Mouse (Mus musculus) common myeloid progenitor, adult 5-6 weeks (primary cell): ENCODE measurements at regions not wholly inside any gene's neighbourhood (a gene's known extent, or its start where the extent isn't known, plus 50 kb on each side); places are given as distances from the start of the nearest gene placed in this dataset.

Source experiments
- ATAC-seq: replicated peaks from 2 replicates; pipeline ENCODE4 v1.8.0; 2016; ENCODE audit warnings: low read depth, mild to moderate bottlenecking, moderate TSS enrichment, inconsistent platforms; ENCODE audit not compliant: poor library complexity, severe bottlenecking

GRCm38 (mm10) chr4:58663628-58664205, 110.0 kb upstream of the Lpar1 start:
- ATAC-seq: no peak

- no peak for ATAC-seq
Measured at GRCm38 (mm10) chr4:58661781-58662293, 108.1 kb upstream of the Lpar1 start.

DNA sequence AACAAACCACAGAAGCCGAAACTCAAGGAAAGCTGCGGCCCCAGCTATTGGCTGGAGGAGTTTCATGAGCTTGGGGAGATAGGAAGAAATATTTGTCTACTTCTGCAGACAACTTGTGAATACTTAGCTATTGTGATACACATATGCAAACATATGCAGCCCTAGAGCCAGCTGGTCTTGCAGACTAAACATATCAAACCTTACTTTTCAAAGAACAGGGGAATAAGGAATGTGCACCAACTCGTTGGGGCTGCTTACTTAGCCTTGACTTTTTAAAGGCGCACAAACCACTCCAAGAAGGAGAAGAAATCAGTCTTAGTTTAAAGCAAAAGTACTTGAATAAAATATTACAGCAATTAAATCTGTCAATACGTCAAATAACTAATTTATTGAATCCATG, 106.8 kb upstream of the Lpar1 start:
- no peak for ATAC-seq

DNA sequence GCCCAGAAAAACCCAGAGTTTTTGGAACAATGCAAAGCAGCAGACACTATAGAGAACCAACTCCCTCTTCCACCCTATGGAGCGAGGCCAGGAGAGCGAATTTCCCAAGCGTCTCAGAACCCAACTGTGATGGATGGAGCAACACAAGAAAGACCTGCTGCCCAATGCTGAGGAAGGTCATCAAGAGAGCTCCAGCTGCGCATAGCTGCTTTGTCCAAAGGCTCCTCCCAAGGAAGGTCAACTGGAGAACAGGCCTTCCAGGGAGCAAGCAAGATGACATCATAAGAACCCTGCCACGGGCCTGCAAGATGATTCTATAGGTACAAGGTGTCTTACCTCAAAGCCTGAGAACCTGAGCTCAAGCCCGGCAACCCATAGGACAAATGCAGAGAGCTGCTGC, 104.5 kb upstream of the Lpar1 start:
- ATAC-seq: no peak

GRCm38 (mm10) chr4:58647761-58648295, 94.1 kb upstream of the Lpar1 start:
- peak; percentile 84 for ATAC-seq

- ATAC-seq: no peak
Measured at GRCm38 (mm10) chr4:58646821-58647220, 93.1 kb upstream of the Lpar1 start.

DNA sequence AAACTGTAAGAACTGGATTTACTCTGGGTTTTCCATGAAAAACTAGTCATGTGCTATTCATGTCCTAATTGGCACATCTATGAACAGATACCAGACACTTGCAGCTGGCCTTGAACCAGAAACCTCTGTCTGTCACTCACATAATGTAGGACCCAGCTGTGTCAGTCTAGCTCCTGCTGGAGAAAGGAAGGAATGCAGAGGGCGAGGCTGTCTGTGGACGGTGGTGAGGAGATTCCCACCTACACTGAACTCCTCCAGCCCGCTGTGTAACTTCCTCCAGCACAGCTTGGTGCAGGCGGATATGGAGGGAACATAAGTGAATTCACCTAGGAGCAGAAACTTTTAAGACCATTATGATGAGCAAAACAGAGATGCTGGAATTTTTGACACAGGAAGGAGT, 89.7 kb upstream of the Lpar1 start:
- ATAC-seq: no peak

GRCm38 (mm10) chr4:58642236-58642635, 88.5 kb upstream of the Lpar1 start:
- no peak for ATAC-seq

DNA sequence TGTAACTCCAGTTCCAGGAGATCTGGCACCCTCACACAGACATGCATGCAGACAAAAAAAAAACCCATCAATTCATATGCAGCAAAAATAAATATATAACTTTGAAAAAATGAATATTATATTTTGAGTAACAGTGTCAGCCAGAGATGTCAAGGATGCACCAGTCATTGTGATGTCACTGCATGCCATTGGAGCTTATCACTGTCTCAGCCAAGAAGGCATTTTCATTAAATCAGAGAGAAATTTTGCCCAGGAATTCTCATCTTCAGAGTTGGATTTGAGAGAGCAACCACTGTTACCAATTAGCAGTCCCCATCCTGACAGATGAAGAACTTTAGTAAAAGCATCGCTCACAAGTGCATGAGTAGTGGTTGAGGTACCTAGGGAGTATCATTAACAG, 79.0 kb upstream of the Lpar1 start:
- no peak for ATAC-seq

DNA sequence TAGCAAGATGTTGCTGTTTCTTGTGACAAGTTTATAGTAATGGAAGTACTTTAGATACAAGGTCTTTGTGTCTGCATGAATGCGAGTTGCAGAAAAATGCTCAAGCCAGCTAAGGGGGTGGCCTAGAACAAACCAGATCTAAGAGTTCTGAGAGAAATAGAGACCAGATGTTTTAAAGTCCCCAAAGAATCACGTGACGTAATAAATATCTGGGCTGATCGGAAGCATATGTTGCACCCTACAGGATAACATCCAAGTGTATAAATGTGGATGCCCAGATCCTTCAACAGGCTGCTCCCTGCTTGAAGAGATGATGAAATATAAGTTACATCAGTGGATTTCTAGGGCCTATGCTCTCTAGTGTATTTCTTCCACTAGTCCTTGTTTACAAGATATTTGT, 77.7 kb upstream of the Lpar1 start:
- no peak for ATAC-seq

DNA sequence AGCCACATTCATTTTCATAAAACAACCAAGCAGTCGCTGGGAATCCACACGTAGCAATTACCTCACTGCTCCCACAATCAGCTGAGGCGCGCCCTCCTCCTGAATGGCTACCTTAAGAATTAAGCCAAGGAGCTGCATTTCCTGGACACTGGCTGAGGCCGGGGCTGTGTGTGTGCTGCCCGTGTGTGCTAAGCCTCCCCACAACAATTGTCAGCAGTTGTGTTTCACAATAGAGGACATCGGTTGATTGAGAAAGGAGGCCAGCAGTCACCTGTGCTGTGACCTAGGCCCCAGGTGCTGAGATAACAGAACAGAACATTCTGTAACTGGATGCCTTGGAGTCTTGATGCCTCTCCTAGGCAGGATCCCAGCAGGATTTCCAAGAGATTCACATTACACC, 73.3 kb upstream of the Lpar1 start:
- no peak for ATAC-seq

DNA sequence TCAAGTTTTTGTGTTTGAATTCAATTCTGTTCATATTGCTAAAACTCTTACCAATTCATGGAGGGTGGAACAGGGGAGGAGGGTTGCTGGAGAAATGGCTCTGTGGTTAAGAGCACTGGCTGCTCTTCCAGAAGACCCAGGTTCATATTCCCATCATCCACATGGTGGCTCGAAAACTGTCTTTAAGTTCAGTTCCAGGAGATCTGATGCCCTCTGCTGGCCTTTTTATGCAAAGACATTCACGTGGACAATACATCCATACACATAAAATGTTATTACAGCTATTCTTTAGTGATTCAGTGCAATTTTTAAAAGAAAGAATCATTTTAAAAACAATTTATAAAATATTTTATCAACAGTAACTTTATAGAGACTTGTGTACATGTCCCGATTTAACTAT, 70.4 kb upstream of the Lpar1 start:
- no peak for ATAC-seq

GRCm38 (mm10) chr4:58620641-58621040, 66.9 kb upstream of the Lpar1 start:
- ATAC-seq: no peak

DNA sequence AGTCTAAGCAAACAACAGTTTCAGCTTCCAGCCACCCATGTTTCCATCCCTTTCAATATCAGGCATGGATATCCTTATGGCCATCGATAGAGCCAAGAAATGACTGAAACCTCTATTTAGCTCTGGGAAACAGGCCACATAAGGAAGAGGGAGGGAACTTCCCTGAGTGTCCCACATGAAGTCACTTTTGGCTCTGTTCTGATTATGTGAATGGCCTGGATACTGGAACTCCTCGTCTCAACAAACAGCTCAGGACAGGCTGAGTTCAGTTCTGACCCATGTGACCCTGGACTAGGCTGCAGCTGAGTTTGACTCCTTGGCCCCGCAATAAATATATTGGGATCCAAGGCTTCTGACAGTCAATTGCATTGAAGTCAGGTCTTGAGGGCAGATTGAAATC, 63.6 kb upstream of the Lpar1 start:
- no peak for ATAC-seq

DNA sequence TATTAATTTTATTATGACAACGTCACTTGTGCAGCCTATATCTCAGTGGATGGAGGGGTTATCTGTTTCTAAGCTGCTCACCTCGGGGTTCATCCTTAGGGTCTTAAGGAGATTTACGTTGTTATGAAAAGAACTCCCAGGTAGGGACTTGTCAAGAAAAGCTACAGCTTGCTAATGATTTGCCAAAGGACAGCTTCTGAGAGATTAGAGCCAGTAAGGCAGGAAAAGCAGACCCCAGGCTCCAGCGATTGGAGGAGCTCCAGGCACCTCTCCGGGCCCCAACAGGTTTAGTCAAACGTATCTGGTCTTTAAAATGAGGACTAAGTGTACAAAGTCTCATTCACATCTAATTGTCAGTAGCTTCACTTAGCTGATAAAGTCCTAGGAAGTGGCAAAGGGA, 59.8 kb upstream of the Lpar1 start:
- ATAC-seq: no peak

GRCm38 (mm10) chr4:58613022-58613421, 59.3 kb upstream of the Lpar1 start:
- peak; percentile 83 for ATAC-seq

- no peak for ATAC-seq
Measured at GRCm38 (mm10) chr4:58607491-58607890, 53.8 kb upstream of the Lpar1 start.

GRCm38 (mm10) chr4:58605941-58606340, 52.2 kb upstream of the Lpar1 start:
- ATAC-seq: no peak
